Mouse (Mus musculus): ENCODE measurements around the gene Car5a. TPM values are rescaled to one million over a fixed set of nuclear protein-coding genes. Genes with fewer than 3 reads are reported as not detected.

Gene Car5a
- polyA plus RNA-seq, 1 experiment from 2014 or later = not detected

GRCm38 (mm10) chr8:121930047-121930446 is 14.7 kb downstream of the Car5a start:
- DNase-seq (ENCODE audit: low spot score) = no peak
- Histone ChIP-seq H3K27me3 (ENCODE audit: control insufficient read depth, insufficient read depth, low read length) (no peaks in the 10 kb centered on the region), H3K4me1 (replicated peaks; ENCODE audit: control insufficient read depth, insufficient read depth, low read length) (peaks cover 6% of the 10 kb centered on the region), H3K4me2 (replicated peaks) (no peak overlapping the region), H3K4me3 (replicated peaks; ENCODE audit: low read length) (no peak overlapping the region), H3K36me3 (replicated peaks; ENCODE audit: control insufficient read depth, insufficient read depth) (no peaks in the 10 kb centered on the region), H3K9ac (no peak overlapping the region), H3K27ac (no peak overlapping the region), H3K9me3 (ENCODE audit: control insufficient read depth, low read length) (no peaks in the 10 kb centered on the region)
- ATAC-seq (ENCODE audit: low FRiP score) = no peak
- 88% methylated on average over 4 of the region's 4 CpGs for WGBS

GRCm38 (mm10) chr8:121927316-121927715 is 17.4 kb downstream of the Car5a start:
- DNase-seq (ENCODE audit: low spot score) (peak; percentile 62), ATAC-seq (ENCODE audit: low FRiP score) (no peak)
- Histone ChIP-seq H3K9ac (no peak overlapping the region), H3K4me2 (replicated peaks) (no peak overlapping the region), H3K27me3 (ENCODE audit: control insufficient read depth, insufficient read depth, low read length) (no peaks in the 10 kb centered on the region), H3K4me1 (replicated peaks; ENCODE audit: control insufficient read depth, insufficient read depth, low read length) (no peaks in the 10 kb centered on the region), H3K9me3 (ENCODE audit: control insufficient read depth, low read length) (no peaks in the 10 kb centered on the region), H3K4me3 (replicated peaks; ENCODE audit: low read length) (no peak overlapping the region), H3K27ac (no peak overlapping the region), H3K36me3 (replicated peaks; ENCODE audit: control insufficient read depth, insufficient read depth) (no peaks in the 10 kb centered on the region)
- 46% methylated on average over 8 of the region's 8 CpGs for whole genome bisulfite sequencing

- Histone ChIP-seq H3K36me3 (replicated peaks; ENCODE audit: control insufficient read depth, insufficient read depth) (no peaks in the 10 kb centered on the region), H3K4me2 (replicated peaks) (no peak overlapping the region), H3K4me3 (replicated peaks; ENCODE audit: low read length) (no peak overlapping the region), H3K9me3 (ENCODE audit: control insufficient read depth, low read length) (no peaks in the 10 kb centered on the region), H3K9ac (no peak overlapping the region), H3K4me1 (replicated peaks; ENCODE audit: control insufficient read depth, insufficient read depth, low read length) (no peaks in the 10 kb centered on the region), H3K27me3 (ENCODE audit: control insufficient read depth, insufficient read depth, low read length) (no peaks in the 10 kb centered on the region), H3K27ac (no peak overlapping the region)
- ATAC-seq (ENCODE audit: low FRiP score) (no peak), DNase-seq (ENCODE audit: low spot score) (no peak)
- WGBS = 70% methylated on average over 8 of the region's 8 CpGs
Measured at GRCm38 (mm10) chr8:121926266-121926665, 18.4 kb downstream of the Car5a start.

GRCm38 (mm10) chr8:121925624-121926023 is 19.1 kb downstream of the Car5a start:
- no peak overlapping the region for H3K27ac ChIP-seq
- H3K4me2 ChIP-seq (replicated peaks) = no peak overlapping the region
- no peaks in the 10 kb centered on the region for H3K27me3 ChIP-seq (ENCODE audit: control insufficient read depth, insufficient read depth, low read length)
- WGBS = 26% methylated on average over 10 of the region's 10 CpGs
- ATAC-seq (ENCODE audit: low FRiP score) (no peak), DNase-seq (ENCODE audit: low spot score) (peak; percentile 90)
- no peak overlapping the region for H3K4me3 ChIP-seq (replicated peaks; ENCODE audit: low read length)
- H3K9ac ChIP-seq = no peak overlapping the region
- H3K4me1 ChIP-seq (replicated peaks; ENCODE audit: control insufficient read depth, insufficient read depth, low read length) = no peaks in the 10 kb centered on the region
- H3K36me3 ChIP-seq (replicated peaks; ENCODE audit: control insufficient read depth, insufficient read depth) = no peaks in the 10 kb centered on the region
- no peaks in the 10 kb centered on the region for H3K9me3 ChIP-seq (ENCODE audit: control insufficient read depth, low read length)

GRCm38 (mm10) chr8:121924681-121925080 is 20.0 kb downstream of the Car5a start:
- Histone ChIP-seq H3K4me1 (replicated peaks; ENCODE audit: control insufficient read depth, insufficient read depth, low read length) (no peaks in the 10 kb centered on the region), H3K27me3 (ENCODE audit: control insufficient read depth, insufficient read depth, low read length) (no peaks in the 10 kb centered on the region), H3K27ac (no peak overlapping the region), H3K9me3 (ENCODE audit: control insufficient read depth, low read length) (no peaks in the 10 kb centered on the region), H3K9ac (no peak overlapping the region), H3K4me3 (replicated peaks; ENCODE audit: low read length) (no peak overlapping the region), H3K36me3 (replicated peaks; ENCODE audit: control insufficient read depth, insufficient read depth) (no peaks in the 10 kb centered on the region), H3K4me2 (replicated peaks) (no peak overlapping the region)
- ATAC-seq (ENCODE audit: low FRiP score) (no peak), DNase-seq (ENCODE audit: low spot score) (no peak)
- WGBS = 87% methylated on average over 5 of the region's 5 CpGs

GRCm38 (mm10) chr8:121922101-121922500 is 22.6 kb downstream of the Car5a start:
- no peaks in the 10 kb centered on the region for H3K9me3 ChIP-seq (ENCODE audit: control insufficient read depth, low read length)
- no peaks in the 10 kb centered on the region for H3K36me3 ChIP-seq (replicated peaks; ENCODE audit: control insufficient read depth, insufficient read depth)
- peak overlapping the region; percentile 62; the same call in 1 of the 2 replicates for H3K27ac ChIP-seq
- H3K4me3 ChIP-seq (replicated peaks; ENCODE audit: low read length) = no peak overlapping the region
- H3K4me1 ChIP-seq (replicated peaks; ENCODE audit: control insufficient read depth, insufficient read depth, low read length) = no peaks in the 10 kb centered on the region; the same call in 1 of the 2 replicates
- no peak for ATAC-seq (ENCODE audit: low FRiP score)
- H3K9ac ChIP-seq = no peak overlapping the region
- 72% methylated on average over 8 of the region's 8 CpGs for whole genome bisulfite sequencing
- no peak for DNase-seq (ENCODE audit: low spot score)
- no peak overlapping the region for H3K4me2 ChIP-seq (replicated peaks)
- no peaks in the 10 kb centered on the region for H3K27me3 ChIP-seq (ENCODE audit: control insufficient read depth, insufficient read depth, low read length)

- Histone ChIP-seq H3K9me3 (ENCODE audit: control insufficient read depth, low read length) (no peaks in the 10 kb centered on the region), H3K27me3 (ENCODE audit: control insufficient read depth, insufficient read depth, low read length) (no peaks in the 10 kb centered on the region), H3K4me1 (replicated peaks; ENCODE audit: control insufficient read depth, insufficient read depth, low read length) (no peaks in the 10 kb centered on the region; the same call in 1 of the 2 replicates), H3K4me2 (replicated peaks) (no peak overlapping the region), H3K9ac (no peak overlapping the region), H3K27ac (peak overlapping the region; percentile 62), H3K4me3 (replicated peaks; ENCODE audit: low read length) (no peak overlapping the region), H3K36me3 (replicated peaks; ENCODE audit: control insufficient read depth, insufficient read depth) (no peaks in the 10 kb centered on the region)
- no peak for DNase-seq (ENCODE audit: low spot score)
- WGBS = 78% methylated on average over 8 of the region's 8 CpGs
- no peak for ATAC-seq (ENCODE audit: low FRiP score)
Measured at GRCm38 (mm10) chr8:121921582-121921981, 23.1 kb downstream of the Car5a start.

GRCm38 (mm10) chr8:121919731-121920130 is 25.0 kb downstream of the Car5a start:
- no peak for ATAC-seq (ENCODE audit: low FRiP score)

GRCm38 (mm10) chr8:121919158-121919557 is 25.5 kb downstream of the Car5a start:
- no peak for ATAC-seq (ENCODE audit: low FRiP score)
- no peak overlapping the region for H3K4me3 ChIP-seq (replicated peaks; ENCODE audit: low read length)
- no peaks in the 10 kb centered on the region; the same call in 1 of the 2 replicates for H3K4me1 ChIP-seq (replicated peaks; ENCODE audit: control insufficient read depth, insufficient read depth, low read length)
- H3K4me2 ChIP-seq (replicated peaks) = no peak overlapping the region
- DNase-seq (ENCODE audit: low spot score) = no peak
- no peaks in the 10 kb centered on the region for H3K9me3 ChIP-seq (ENCODE audit: control insufficient read depth, low read length)
- no peak overlapping the region for H3K27ac ChIP-seq
- H3K27me3 ChIP-seq (ENCODE audit: control insufficient read depth, insufficient read depth, low read length) = no peaks in the 10 kb centered on the region
- no peaks in the 10 kb centered on the region for H3K36me3 ChIP-seq (replicated peaks; ENCODE audit: control insufficient read depth, insufficient read depth)
- 74% methylated on average over 4 of the region's 4 CpGs for WGBS
- no peak overlapping the region for H3K9ac ChIP-seq

More at GRCm38 (mm10) chr8:121919731-121920130, 25.0 kb downstream of the Car5a start:
- H3K4me2 ChIP-seq (replicated peaks) = no peak overlapping the region
- H3K4me3 ChIP-seq (replicated peaks; ENCODE audit: low read length) = no peak overlapping the region
- H3K27me3 ChIP-seq (ENCODE audit: control insufficient read depth, insufficient read depth, low read length) = no peaks in the 10 kb centered on the region
- H3K27ac ChIP-seq = no peak overlapping the region
- WGBS = 38% methylated on average over 3 of the region's 3 CpGs
- H3K36me3 ChIP-seq (replicated peaks; ENCODE audit: control insufficient read depth, insufficient read depth) = no peaks in the 10 kb centered on the region
- DNase-seq (ENCODE audit: low spot score) = no peak
- no peaks in the 10 kb centered on the region; the same call in 1 of the 2 replicates for H3K4me1 ChIP-seq (replicated peaks; ENCODE audit: control insufficient read depth, insufficient read depth, low read length)
- H3K9me3 ChIP-seq (ENCODE audit: control insufficient read depth, low read length) = no peaks in the 10 kb centered on the region
- no peak overlapping the region for H3K9ac ChIP-seq

GRCm38 (mm10) chr8:121913378-121913777 is 31.3 kb downstream of the Car5a start:
- no peak for ATAC-seq (ENCODE audit: low FRiP score)
- WGBS = 82% methylated on average over 8 of the region's 8 CpGs

More at GRCm38 (mm10) chr8:121913378-121913777, 31.3 kb downstream of the Car5a start:
- Histone ChIP-seq H3K36me3 (replicated peaks; ENCODE audit: control insufficient read depth, insufficient read depth) (no peaks in the 10 kb centered on the region), H3K9me3 (ENCODE audit: control insufficient read depth, low read length) (no peaks in the 10 kb centered on the region), H3K27ac (no peak overlapping the region), H3K9ac (no peak overlapping the region), H3K4me1 (replicated peaks; ENCODE audit: control insufficient read depth, insufficient read depth, low read length) (no peaks in the 10 kb centered on the region; the same call in 1 of the 2 replicates), H3K4me2 (replicated peaks) (no peak overlapping the region), H3K4me3 (replicated peaks; ENCODE audit: low read length) (no peak overlapping the region), H3K27me3 (ENCODE audit: control insufficient read depth, insufficient read depth, low read length) (no peaks in the 10 kb centered on the region; the same call in 1 of the 2 replicates)
- DNase-seq (ENCODE audit: low spot score) = no peak
